Mouse (Mus musculus) heart, embryonic 16.5 days (tissue): ENCODE measurements at regions not wholly inside any gene's neighbourhood (a gene's known extent, or its start where the extent isn't known, plus 50 kb on each side); places are given as distances from the start of the nearest gene placed in this dataset.

ENCODE experiments used
- ATAC-seq: fragments of 200-750 bp; cut with Nextera tagmentation; replicated peaks from 2 replicates; pipeline ENCODE4 v1.8.0; 2017; ENCODE audit warnings: moderate number of reproducible peaks; ENCODE audit not compliant: insufficient read depth, low FRiP score; ENCODE audit errors: extremely low read depth
- H3K27ac ChIP-seq: fragments of 300-500 bp; sonication (generic); 2 replicates; pipeline ENCODE4 v1.5.1; 2014; ENCODE audit warnings: mild to moderate bottlenecking, low read length, control low read depth, moderate library complexity
- H3K27me3 ChIP-seq: fragments of 300-500 bp; sonication (generic); 2 replicates; pipeline ENCODE4 v1.6.1; 2014; ENCODE audit warnings: low read length, mixed read lengths; ENCODE audit not compliant: control insufficient read depth, insufficient read depth
- H3K36me3 ChIP-seq: fragments of 300-500 bp; sonication (generic); 2 replicates; pipeline ENCODE4 v1.6.1; 2014; ENCODE audit not compliant: control insufficient read depth, insufficient read depth
- H3K4me1 ChIP-seq: fragments of 300-500 bp; sonication (generic); 2 replicates; pipeline ENCODE4 v1.6.1; 2014; ENCODE audit warnings: low read length, mixed read lengths; ENCODE audit not compliant: control insufficient read depth, insufficient read depth
- H3K4me2 ChIP-seq: fragments of 300-500 bp; sonication (generic); 2 replicates; pipeline ENCODE4 v1.6.1; 2014; ENCODE audit warnings: low read depth, mild to moderate bottlenecking, control low read depth, low read length
- H3K4me3 ChIP-seq: fragments of 300-500 bp; sonication (generic); 2 replicates; pipeline ENCODE4 v1.5.1; 2014; ENCODE audit warnings: mild to moderate bottlenecking, control low read depth, low read length
- H3K9ac ChIP-seq: fragments of 300-500 bp; sonication (generic); 2 replicates; pipeline ENCODE4 v1.6.1; 2014; ENCODE audit warnings: low read length, control low read depth
- H3K9me3 ChIP-seq: fragments of 300-500 bp; sonication (generic); replicated peaks from 2 replicates; pipeline ENCODE4 v1.6.1; 2016; ENCODE audit warnings: low read length; ENCODE audit not compliant: control insufficient read depth
- WGBS: fragments of 180-500 bp; shearing (Covaris S2); extraction: QIAGEN DNeasy Blood & Tissue Kit; methylation state at CpG from one replicate; pipeline ENCODE4 v1.1.7; 2014; 5-methylcytosine and 5-hydroxymethylcytosine counted together

- Histone ChIP-seq H3K9me3 (no peaks in the 10 kb centered on the region), H3K27me3 (no peaks in the 10 kb centered on the region), H3K9ac (no peak overlapping the region), H3K27ac (no peak overlapping the region), H3K4me3 (no peak overlapping the region), H3K36me3 (no peaks in the 10 kb centered on the region), H3K4me1 (no peaks in the 10 kb centered on the region), H3K4me2 (no peak overlapping the region)
- 56% methylated on average over 7 of the region's 7 CpGs for WGBS
- no peak for ATAC-seq
Observed at GRCm38 (mm10) chr14:86360423-86361059, 780.5 kb downstream of the Diaph3 start.

GRCm38 (mm10) chr14:86358584-86358983, 782.5 kb downstream of the Diaph3 start:
- Histone ChIP-seq H3K4me1 (no peaks in the 10 kb centered on the region), H3K4me3 (no peak overlapping the region), H3K9me3 (no peaks in the 10 kb centered on the region), H3K27ac (no peak overlapping the region), H3K27me3 (no peaks in the 10 kb centered on the region), H3K36me3 (no peaks in the 10 kb centered on the region), H3K4me2 (no peak overlapping the region), H3K9ac (no peak overlapping the region)
- WGBS, result 80% methylated on average over 6 of the region's 6 CpGs
- ATAC-seq, result no peak

GRCm38 (mm10) chr14:86350526-86350925, 790.5 kb downstream of the Diaph3 start:
- WGBS, result 42% methylated on average over 1 of the region's 1 CpGs
- Histone ChIP-seq H3K4me2 (no peak overlapping the region), H3K36me3 (no peaks in the 10 kb centered on the region), H3K9ac (no peak overlapping the region), H3K4me3 (no peak overlapping the region), H3K9me3 (no peaks in the 10 kb centered on the region), H3K4me1 (no peaks in the 10 kb centered on the region), H3K27me3 (no peaks in the 10 kb centered on the region), H3K27ac (no peak overlapping the region)
- no peak for ATAC-seq

- Histone ChIP-seq H3K36me3 (no peaks in the 10 kb centered on the region), H3K9ac (no peak overlapping the region), H3K4me2 (no peak overlapping the region), H3K4me1 (no peaks in the 10 kb centered on the region), H3K9me3 (no peaks in the 10 kb centered on the region), H3K27ac (no peak overlapping the region), H3K4me3 (no peak overlapping the region), H3K27me3 (no peaks in the 10 kb centered on the region)
- 61% methylated on average over 6 of the region's 6 CpGs for WGBS
- ATAC-seq, result peak; percentile 63
Observed at GRCm38 (mm10) chr14:86339007-86339406, 802.0 kb downstream of the Diaph3 start.

- Histone ChIP-seq H3K36me3 (no peaks in the 10 kb centered on the region), H3K27me3 (no peaks in the 10 kb centered on the region), H3K9ac (no peak overlapping the region), H3K27ac (no peak overlapping the region), H3K4me3 (no peak overlapping the region), H3K9me3 (no peaks in the 10 kb centered on the region), H3K4me1 (no peaks in the 10 kb centered on the region), H3K4me2 (no peak overlapping the region)
- ATAC-seq, result no peak
- WGBS, result 85% methylated on average over 5 of the region's 5 CpGs
Observed at GRCm38 (mm10) chr14:86337052-86337451, 804.0 kb downstream of the Diaph3 start.

GRCm38 (mm10) chr14:86335284-86335683, 805.8 kb downstream of the Diaph3 start:
- no peak overlapping the region for H3K9ac ChIP-seq
- no peak overlapping the region for H3K27ac ChIP-seq
- ATAC-seq, result no peak
- no peak overlapping the region for H3K4me3 ChIP-seq
- H3K9me3 ChIP-seq, result no peaks in the 10 kb centered on the region
- no peaks in the 10 kb centered on the region for H3K36me3 ChIP-seq
- H3K4me1 ChIP-seq, result no peaks in the 10 kb centered on the region
- no peaks in the 10 kb centered on the region for H3K27me3 ChIP-seq
- H3K4me2 ChIP-seq, result no peak overlapping the region
- WGBS, result 47% methylated on average over 2 of the region's 2 CpGs

- no peak; the same call in 1 of the 2 replicates for ATAC-seq
- Histone ChIP-seq H3K36me3 (no peaks in the 10 kb centered on the region), H3K4me3 (peak overlapping the region; percentile 28), H3K4me2 (peak overlapping the region; percentile 62), H3K9me3 (no peaks in the 10 kb centered on the region), H3K27me3 (no peaks in the 10 kb centered on the region), H3K9ac (peak overlapping the region; percentile 46; the same call in 1 of the 2 replicates), H3K4me1 (peaks cover 4% of the 10 kb centered on the region), H3K27ac (peak overlapping the region; percentile 13; the same call in 1 of the 2 replicates)
- WGBS, result 26% methylated on average over 3 of the region's 3 CpGs
Observed at GRCm38 (mm10) chr14:86329176-86329575, 811.9 kb downstream of the Diaph3 start.

- Histone ChIP-seq H3K4me1 (peaks cover 4% of the 10 kb centered on the region), H3K27ac (no peak overlapping the region), H3K27me3 (no peaks in the 10 kb centered on the region), H3K9me3 (no peaks in the 10 kb centered on the region), H3K36me3 (no peaks in the 10 kb centered on the region), H3K4me3 (no peak overlapping the region), H3K4me2 (no peak overlapping the region), H3K9ac (no peak overlapping the region)
- no peak for ATAC-seq
- 68% methylated on average over 9 of the region's 9 CpGs for WGBS
Observed at GRCm38 (mm10) chr14:86327646-86328045, 813.4 kb downstream of the Diaph3 start.

- WGBS, result 24% methylated on average over 7 of the region's 7 CpGs
- H3K4me1 ChIP-seq, result no peaks in the 10 kb centered on the region
- H3K4me3 ChIP-seq, result no peak overlapping the region
- H3K27me3 ChIP-seq, result no peaks in the 10 kb centered on the region
- no peak overlapping the region for H3K9ac ChIP-seq
- H3K27ac ChIP-seq, result peak overlapping the region; percentile 40
- no peaks in the 10 kb centered on the region for H3K9me3 ChIP-seq
- H3K36me3 ChIP-seq, result no peaks in the 10 kb centered on the region
- 0 out of 2 replicates have a peak overlapping the region, but pooled peaks have one; percentile 6 for H3K4me2 ChIP-seq
- 0 out of 2 replicates have a peak, but pooled peaks have one; percentile 32 for ATAC-seq
Observed at GRCm38 (mm10) chr14:86322365-86322764, 818.7 kb downstream of the Diaph3 start.
